Mouse (Mus musculus): ENCODE results near the gene Sdhd.

The Sdhd gene

DNA sequence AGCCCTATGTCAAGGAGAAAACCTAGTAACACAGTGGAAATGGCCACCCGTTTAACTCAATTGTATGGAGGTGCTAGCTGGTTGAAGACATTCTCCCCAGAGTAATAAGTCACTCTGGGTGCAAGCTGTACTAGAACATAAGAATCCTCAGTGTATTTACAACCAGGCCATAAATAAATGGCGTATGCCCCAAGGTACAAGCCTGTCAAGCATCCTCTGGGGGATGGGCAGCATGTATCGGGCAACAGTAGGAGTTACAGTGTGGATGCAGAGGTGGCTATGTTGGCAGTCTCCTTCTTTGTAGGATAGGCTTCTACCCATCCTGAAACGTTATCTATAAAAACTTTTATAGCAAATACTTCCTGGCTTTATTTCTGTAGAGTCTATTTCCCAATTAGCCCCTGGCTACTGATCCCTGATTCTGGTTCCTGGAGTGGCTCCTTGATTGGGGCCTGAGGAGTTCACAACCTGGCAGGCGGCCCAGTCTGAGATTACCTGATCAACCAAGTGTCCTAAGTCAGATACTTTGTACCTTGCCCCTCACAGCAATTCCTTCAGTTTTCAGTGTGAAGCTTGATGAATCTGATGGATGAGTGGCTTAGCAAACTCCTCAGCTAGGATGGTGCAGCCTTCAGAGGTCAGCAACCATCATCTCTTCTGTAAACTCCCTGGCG, 18.3 kb downstream of the Sdhd start:
- no peak for DNase-seq

DNA sequence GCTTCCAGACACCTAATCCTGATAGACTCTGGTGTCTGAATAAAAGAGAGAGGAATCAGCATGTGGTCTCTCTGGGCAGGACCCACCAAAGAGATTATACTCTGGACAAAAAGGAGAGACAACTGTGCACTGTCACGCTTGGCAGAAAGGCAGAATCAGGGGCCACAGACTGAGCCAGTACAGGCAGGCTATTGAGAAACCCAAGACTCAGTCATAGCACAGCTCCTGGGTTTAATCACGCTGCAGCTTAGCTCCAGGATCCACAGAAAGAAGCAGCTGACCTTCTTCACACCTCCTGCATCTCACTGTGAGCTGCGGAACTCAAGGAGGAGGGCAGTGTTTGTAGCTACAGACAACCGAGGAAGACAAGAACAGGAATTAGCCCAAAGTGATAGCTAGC, 23.2 kb downstream of the Sdhd start:
- no peak for DNase-seq

DNA sequence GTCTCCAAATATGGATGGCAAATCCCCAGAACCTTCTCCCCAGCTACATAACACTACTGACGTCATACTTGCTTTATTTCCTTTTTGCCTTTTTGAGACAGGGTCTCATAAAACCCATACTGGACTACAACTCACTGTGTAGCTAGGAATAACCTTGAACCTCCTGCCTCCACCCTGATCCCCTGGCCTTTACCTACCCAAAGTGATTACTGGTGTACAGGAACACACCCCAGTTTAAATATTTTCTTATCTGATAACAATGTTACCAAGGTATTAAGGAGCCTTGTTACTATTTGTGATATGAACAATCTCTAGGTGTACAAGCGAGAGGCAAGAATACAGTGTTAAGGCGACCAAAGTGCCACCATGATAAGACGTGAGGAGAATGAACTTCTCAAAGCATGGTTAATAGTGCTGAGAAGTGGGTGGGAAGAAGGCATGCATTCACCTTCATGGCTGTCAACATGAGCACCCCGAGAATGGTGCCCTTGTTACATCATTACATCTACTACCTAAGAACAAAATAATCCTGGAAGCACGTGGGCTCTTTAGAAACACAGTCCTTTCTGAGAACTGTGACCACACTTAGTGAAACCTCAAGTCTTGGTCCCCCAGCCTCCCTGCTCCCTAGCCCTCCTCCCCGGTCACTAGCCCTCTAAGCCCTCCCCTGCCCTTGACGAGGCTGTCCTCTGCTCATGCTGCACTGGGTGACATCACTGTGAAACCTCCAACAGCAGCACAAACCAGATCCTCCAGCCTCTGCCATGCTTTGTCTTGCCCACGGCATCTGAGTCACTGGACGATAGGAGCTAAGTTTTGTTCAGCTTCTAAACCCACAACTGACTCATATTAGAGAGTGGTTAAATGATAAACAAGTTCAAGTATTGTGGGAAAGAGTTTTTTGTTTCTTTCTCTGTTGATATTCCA, 33.8 kb downstream of the Sdhd start:
- no peak for DNase-seq

DNA sequence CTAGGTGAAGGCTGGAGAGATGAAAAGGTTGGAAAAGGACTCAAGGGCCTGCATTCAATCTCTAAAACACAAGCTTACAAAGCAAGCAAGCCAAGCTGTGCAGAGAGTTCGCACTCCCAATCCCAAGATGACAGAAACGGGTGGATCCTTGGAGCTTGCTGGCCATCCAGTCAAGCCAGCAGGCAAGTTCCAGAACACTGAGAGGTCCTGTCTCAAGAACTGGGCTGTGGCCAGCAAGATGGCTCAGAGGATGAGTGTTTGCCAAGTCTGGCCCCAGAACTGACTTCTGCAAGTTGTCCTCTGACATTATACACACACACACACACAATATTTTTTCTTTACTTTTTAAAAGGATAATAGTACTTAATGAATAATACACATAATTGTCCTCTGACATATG, 35.7 kb downstream of the Sdhd start:
- no peak for DNase-seq

DNA sequence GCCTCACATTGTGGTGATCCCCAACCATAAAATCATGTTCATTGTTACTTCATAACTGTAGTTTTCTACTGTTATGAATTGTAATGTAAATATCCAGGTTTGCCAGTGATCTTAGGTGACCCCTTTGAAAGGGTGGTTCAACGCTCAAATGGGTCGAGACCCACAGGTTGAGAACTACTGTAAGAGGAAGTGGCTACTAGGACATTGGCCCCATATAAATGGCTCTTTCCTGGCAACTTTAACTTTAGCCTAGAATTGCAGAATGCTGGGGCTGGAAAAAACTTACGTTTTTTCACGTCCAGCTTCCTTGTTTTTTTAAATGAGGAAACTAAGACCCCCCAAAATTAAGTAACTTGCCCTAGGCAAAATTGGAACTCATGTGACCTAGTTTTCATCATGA, 36.2 kb downstream of the Sdhd start:
- DNase-seq = no peak

DNA sequence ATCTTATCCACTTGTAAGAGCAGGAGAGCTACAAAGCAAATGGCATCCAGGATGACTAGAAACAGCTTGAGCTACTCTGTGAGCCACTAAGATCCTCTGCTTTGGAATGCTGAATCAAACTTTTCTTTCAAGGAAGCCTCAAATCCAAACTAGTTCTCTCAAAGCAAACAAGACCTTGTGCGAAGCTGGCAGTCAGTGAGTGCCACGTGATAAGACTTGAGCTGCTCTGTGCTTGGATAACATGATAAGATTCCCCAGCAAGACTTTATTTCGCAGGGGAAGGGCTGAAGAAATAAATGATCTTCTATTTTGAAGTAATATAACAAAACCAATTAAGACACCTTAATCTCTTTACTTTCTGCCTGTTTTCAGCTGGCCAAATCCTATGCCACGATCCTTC, 37.7 kb downstream of the Sdhd start:
- no peak for DNase-seq

DNA sequence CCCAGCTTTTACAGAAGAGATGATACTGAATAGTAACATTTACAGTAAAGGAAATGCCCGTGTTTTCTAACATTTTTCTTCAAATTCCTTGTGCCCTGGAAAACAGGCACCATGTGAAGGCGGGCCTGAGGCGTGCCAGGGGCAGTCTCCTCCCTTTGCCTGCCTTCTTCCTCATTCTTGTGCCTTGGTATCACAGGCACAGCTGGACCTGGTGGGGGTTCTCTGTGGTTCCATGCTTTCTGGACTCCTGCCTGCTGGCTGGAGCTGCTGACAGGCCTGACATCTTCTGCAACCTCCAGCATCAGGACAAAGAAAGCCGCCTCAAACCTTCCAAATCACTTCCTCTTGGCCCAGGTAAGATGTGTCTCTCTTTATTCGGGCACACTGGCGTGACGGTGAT, 38.4 kb downstream of the Sdhd start:
- DNase-seq = no peak

DNA sequence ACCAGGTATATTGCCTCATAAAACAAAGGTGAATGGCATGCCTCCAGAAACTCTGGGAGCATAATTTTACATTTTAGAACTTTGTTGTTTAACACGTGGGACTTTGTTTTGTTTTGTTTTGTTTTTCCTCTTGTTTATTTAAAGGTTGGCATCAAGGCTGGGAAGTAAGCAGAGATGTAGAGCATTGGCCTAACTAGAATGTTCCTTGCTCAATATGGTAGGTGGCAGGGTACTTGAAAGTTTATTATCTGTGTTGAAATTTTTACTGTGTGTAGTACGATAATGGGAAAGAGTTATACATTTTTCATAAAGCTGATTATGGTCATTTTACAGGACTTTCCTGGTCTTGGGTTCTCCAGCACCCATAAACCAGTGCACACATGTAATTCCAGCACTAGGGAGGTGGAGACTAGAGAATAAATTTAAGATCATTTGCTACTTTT, 41.7 kb downstream of the Sdhd start:
- DNase-seq = no peak

DNA sequence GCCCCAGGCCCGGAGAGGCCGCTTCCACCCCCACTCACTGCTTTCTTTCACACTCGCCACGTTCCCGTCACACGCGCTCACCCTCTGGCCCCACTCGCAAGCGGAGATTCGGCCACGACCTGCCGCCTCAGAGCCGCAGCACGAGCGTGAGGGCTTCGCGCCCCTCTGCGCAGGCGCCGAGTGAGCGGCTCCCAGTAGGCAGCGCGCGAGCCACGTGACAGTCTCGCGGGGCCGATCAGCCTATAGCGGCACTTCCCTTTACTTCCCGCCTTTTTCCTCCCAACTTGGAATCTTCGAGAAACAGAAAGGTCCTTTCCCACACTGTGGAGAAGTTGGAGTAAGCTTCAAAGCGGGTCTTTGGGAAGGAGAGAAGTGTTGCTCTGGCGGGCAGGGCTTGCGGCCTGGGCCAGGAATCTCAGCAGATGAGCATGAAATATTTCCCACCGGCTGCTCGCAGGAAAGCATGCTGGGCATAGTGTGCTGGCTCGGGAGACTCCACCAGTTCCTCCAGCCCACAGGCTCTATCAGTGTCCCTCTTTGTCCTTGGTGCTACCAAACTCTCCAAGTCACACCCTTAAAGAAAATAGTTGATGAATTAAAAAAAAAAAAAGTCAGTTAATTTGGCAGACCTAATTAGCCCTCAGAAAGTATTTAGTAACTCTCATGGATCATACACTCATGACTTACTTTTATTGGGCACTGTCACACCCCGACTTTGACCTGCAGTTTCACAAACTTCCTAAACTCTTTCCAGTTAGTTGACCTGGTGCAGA, 42.3 kb downstream of the Sdhd start, which contains the start of gene Tex12:
Gene Tex12, minus strand, starts transcription at position 181 of the 773 bp plus-strand sequence.
- no peak for DNase-seq

DNA sequence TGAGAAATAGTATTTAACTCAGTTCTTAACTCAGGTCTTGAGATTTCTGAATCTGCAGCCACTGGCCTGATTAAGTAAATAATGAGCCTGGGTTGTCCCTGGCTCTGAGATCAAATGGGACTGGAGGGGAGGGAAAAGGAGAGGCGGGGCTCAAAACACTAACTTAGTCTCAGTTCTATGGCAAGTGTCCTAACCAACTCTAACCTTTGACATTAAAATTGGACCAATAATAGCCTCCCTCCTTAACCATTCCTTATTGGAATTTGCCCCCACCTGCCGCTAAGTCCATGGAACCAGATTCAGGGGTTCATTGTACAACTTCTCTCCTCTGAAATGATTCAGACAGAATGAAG, 48.5 kb downstream of the Sdhd start, which contains the start of gene Bco2:
Gene Bco2, minus strand, starts transcription at position 88 of the 353 bp plus-strand sequence.
- no peak for DNase-seq

DNA sequence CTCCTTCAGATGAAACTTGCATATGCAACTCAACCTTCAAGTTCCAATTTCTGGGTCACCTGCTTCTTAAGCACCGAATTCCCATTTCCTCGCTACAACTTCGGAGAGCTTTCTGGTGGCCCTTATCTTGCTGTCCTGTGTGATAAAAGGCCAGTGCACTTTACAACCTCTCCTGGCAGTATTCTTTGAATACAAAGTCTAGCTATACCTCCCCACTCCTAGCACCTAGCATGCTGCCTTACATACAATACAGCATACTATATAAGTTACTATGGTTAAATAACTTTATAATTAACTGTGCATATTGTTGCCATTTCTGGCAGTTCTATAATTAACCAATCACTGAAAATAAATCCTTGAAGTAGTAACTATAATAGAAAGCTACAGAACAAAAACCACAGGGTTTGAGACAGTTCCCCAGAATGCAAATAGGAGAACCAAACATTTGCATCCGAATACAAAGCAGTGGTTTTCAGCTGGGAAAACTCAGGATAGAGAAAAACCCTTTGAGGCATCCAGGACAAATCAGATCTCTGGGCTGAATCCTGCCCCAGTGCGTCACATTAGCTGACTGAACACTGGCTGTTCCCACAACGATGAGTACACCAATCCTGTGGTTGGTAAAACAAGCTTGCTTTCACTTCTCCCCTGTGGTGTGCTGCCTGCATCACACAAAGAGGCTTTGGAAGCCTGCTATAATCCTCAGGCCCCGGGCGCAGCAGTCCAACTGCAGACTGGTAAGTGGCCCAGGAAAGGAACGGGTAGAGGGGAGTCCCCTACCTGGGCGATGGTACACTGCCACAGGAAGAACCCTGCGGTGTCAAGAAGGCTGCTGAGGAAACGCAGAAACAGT, 49.1 kb downstream of the Sdhd start, which contains the start of gene Il18:
Gene Il18, plus strand, starts transcription at position 587 of the 853 bp plus-strand sequence.
- DNase-seq = peak; percentile 50

DNA sequence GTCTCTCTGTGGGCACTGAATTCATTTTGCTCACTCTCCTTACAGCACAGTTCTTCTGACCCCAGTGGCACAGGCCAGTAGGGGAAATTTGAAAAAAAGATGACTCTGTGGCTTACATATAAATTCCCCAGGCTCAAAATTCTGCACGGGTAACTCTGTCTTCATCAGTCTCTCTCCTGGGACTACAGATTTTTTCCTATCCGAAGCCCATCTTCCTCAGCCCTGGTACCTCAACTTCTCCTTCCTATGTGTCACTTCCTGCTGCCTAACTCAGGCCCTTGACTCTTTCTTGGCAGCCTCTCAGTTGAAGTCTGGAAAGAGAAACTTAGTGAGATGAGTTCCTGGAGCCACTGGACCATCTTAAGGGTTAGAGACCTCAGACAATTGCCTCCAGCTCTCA, 50.1 kb downstream of the Sdhd start:
- DNase-seq = no peak

DNA sequence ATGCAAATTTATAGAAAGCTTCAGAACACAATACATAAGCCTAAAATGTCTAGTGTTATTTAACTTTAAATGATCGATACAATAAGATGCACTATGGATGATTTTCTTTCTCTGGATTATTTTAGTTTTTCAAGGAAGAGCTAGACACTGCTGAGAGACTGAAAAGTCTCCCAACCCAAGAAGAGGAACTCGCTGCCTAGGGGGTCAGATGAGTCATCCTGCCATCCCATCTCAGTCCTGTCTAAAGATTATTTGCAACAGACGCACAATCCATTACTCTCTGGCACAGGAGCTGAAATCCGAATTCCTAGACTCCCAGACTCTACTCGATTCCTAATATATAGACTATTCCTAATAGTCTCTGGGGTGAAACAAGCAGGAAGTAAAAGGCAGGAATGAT, 51.4 kb downstream of the Sdhd start:
- no peak for DNase-seq

DNA sequence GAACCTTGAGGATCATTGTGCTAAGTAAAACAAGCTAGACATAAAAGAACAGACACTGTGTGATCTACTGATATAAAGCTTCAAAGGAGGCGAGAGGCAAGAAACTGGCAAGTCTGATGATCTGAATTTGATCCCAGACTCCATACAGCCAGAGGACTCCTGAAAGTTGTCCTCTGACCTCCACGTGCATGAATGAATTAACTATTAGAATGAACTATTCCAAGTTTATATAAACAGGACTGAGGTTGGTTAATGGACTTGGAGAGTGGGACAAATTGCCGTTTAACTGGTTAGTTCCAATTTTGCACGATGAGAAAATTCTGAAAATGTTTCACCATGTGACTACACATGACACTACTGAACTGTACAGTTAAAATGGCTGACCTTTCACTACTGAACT, 54.7 kb downstream of the Sdhd start:
- DNase-seq = no peak

DNA sequence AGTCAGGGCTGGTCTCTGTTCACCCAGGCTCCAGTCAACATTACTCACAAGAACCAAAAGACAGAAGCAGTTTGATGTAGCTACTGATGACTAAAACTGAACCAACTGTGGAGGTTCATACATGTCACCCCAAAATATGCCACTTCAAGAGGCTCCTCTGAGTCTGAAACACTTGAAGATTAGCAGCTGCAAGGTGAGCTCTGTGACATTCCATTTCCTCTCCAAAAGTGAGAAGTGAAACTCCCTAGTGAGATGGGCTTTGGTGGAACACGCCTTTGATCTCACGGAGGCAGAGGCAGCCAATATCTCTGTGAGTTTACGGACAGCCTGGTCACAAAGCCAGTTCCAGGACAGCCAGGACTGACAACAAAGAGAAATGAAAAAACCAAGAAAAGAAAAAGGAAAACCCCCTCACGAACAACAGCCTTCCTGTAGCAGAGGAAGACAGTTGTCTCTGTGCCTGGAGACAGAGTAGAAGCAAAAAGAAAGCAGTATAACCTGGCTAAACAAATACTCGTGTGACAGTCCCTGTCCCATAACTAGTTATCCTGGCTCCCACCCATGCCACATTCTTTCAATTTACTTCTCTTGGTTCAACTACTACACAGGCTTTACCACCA, 55.6 kb downstream of the Sdhd start:
- peak; percentile 42 for DNase-seq

All from thymus, postnatal 14 days (tissue).